Mouse (Mus musculus): ENCODE measurements around the gene Arid4a. TPM values are rescaled to one million over a fixed set of nuclear protein-coding genes. Genes with fewer than 3 reads are reported as not detected.

The Arid4a gene
- polyA plus RNA-seq, 1 experiment from 2014 or later, result 38.4 TPM

GRCm38 (mm10) chr12:70975406-70975805 is 40.4 kb upstream of the Arid4a start:
- Histone ChIP-seq H3K9ac (ENCODE audit: low read depth, low read length) (peak overlapping the region; percentile 95), H3K4me2 (replicated peaks; ENCODE audit: low read depth, low read length) (peak overlapping the region; percentile 63), H3K9me3 (ENCODE audit: control insufficient read depth, low read length) (no peaks in the 10 kb centered on the region), H3K4me3 (ENCODE audit: low read depth, low read length) (peak overlapping the region; percentile 96), H3K27me3 (ENCODE audit: control insufficient read depth, insufficient read depth, low read length) (no peaks in the 10 kb centered on the region), H3K4me1 (replicated peaks; ENCODE audit: control insufficient read depth, insufficient read depth, low read length) (no peaks in the 10 kb centered on the region), H3K36me3 (ENCODE audit: control insufficient read depth, insufficient read depth, low read length) (no peaks in the 10 kb centered on the region), H3K27ac (ENCODE audit: low read depth, low read length) (peak overlapping the region; percentile 95)
- 27% methylated on average over 10 of the region's 10 CpGs for WGBS
- ATAC-seq (ENCODE audit: low FRiP score) (no peak), DNase-seq (ENCODE audit: low spot score) (peak; percentile 51)

GRCm38 (mm10) chr12:70975891-70976290 is 39.9 kb upstream of the Arid4a start:
- no peak overlapping the region; the same call in 1 of the 2 replicates for H3K9ac ChIP-seq (ENCODE audit: low read depth, low read length)
- ATAC-seq (ENCODE audit: low FRiP score) (no peak), DNase-seq (ENCODE audit: low spot score) (no peak)
- no peaks in the 10 kb centered on the region for H3K4me1 ChIP-seq (replicated peaks; ENCODE audit: control insufficient read depth, insufficient read depth, low read length)
- H3K27ac ChIP-seq (ENCODE audit: low read depth, low read length), result no peak overlapping the region
- peak overlapping the region; percentile 96 for H3K4me3 ChIP-seq (ENCODE audit: low read depth, low read length)
- no peaks in the 10 kb centered on the region for H3K27me3 ChIP-seq (ENCODE audit: control insufficient read depth, insufficient read depth, low read length)
- no peaks in the 10 kb centered on the region for H3K9me3 ChIP-seq (ENCODE audit: control insufficient read depth, low read length)
- peak overlapping the region; percentile 63; the same call in 1 of the 2 replicates for H3K4me2 ChIP-seq (replicated peaks; ENCODE audit: low read depth, low read length)
- H3K36me3 ChIP-seq (ENCODE audit: control insufficient read depth, insufficient read depth, low read length), result no peaks in the 10 kb centered on the region
- WGBS, result 78% methylated on average over 3 of the region's 3 CpGs

- H3K27ac ChIP-seq (ENCODE audit: low read depth, low read length), result no peak overlapping the region
Measured at GRCm38 (mm10) chr12:70978345-70978744, 37.4 kb upstream of the Arid4a start.

GRCm38 (mm10) chr12:70984855-70985550 is 30.8 kb upstream of the Arid4a start:
- no peak for ATAC-seq (ENCODE audit: low FRiP score)
- DNase-seq (ENCODE audit: low spot score), result no peak
- no peak overlapping the region for H3K4me3 ChIP-seq (ENCODE audit: low read depth, low read length)
- H3K36me3 ChIP-seq (ENCODE audit: control insufficient read depth, insufficient read depth, low read length), result no peaks in the 10 kb centered on the region
- no peaks in the 10 kb centered on the region for H3K4me1 ChIP-seq (replicated peaks; ENCODE audit: control insufficient read depth, insufficient read depth, low read length)
- no peak overlapping the region for H3K27ac ChIP-seq (ENCODE audit: low read depth, low read length)
- WGBS, result 98% methylated on average over 7 of the region's 7 CpGs
- H3K27me3 ChIP-seq (ENCODE audit: control insufficient read depth, insufficient read depth, low read length), result no peaks in the 10 kb centered on the region
- H3K4me2 ChIP-seq (replicated peaks; ENCODE audit: low read depth, low read length), result no peak overlapping the region
- H3K9me3 ChIP-seq (ENCODE audit: control insufficient read depth, low read length), result no peaks in the 10 kb centered on the region
- no peak overlapping the region for H3K9ac ChIP-seq (ENCODE audit: low read depth, low read length)

More at GRCm38 (mm10) chr12:70978345-70978744, 37.4 kb upstream of the Arid4a start:
- Histone ChIP-seq H3K4me3 (ENCODE audit: low read depth, low read length) (no peak overlapping the region), H3K27me3 (ENCODE audit: control insufficient read depth, insufficient read depth, low read length) (no peaks in the 10 kb centered on the region), H3K4me1 (replicated peaks; ENCODE audit: control insufficient read depth, insufficient read depth, low read length) (no peaks in the 10 kb centered on the region), H3K9me3 (ENCODE audit: control insufficient read depth, low read length) (no peaks in the 10 kb centered on the region), H3K9ac (ENCODE audit: low read depth, low read length) (no peak overlapping the region), H3K4me2 (replicated peaks; ENCODE audit: low read depth, low read length) (no peak overlapping the region), H3K36me3 (ENCODE audit: control insufficient read depth, insufficient read depth, low read length) (no peaks in the 10 kb centered on the region)
- no peak for DNase-seq (ENCODE audit: low spot score)
- no peak for ATAC-seq (ENCODE audit: low FRiP score)
- 92% methylated on average over 7 of the region's 7 CpGs for WGBS

- Histone ChIP-seq H3K4me2 (replicated peaks; ENCODE audit: low read depth, low read length) (no peak overlapping the region), H3K27me3 (ENCODE audit: control insufficient read depth, insufficient read depth, low read length) (no peaks in the 10 kb centered on the region), H3K4me3 (ENCODE audit: low read depth, low read length) (no peak overlapping the region), H3K36me3 (ENCODE audit: control insufficient read depth, insufficient read depth, low read length) (0 out of 2 replicates have a peak, but pooled peaks cover 5% of the 10 kb centered on the region), H3K4me1 (replicated peaks; ENCODE audit: control insufficient read depth, insufficient read depth, low read length) (no peaks in the 10 kb centered on the region), H3K9ac (ENCODE audit: low read depth, low read length) (no peak overlapping the region), H3K27ac (ENCODE audit: low read depth, low read length) (no peak overlapping the region), H3K9me3 (ENCODE audit: control insufficient read depth, low read length) (no peaks in the 10 kb centered on the region)
- ATAC-seq (ENCODE audit: low FRiP score) (no peak), DNase-seq (ENCODE audit: low spot score) (no peak)
- 89% methylated on average over 5 of the region's 5 CpGs for WGBS
Measured at GRCm38 (mm10) chr12:70997225-70997624, 18.6 kb upstream of the Arid4a start.

GRCm38 (mm10) chr12:70999423-70999903 is 16.3 kb upstream of the Arid4a start:
- 0 out of 2 replicates have a peak, but pooled peaks cover 4% of the 10 kb centered on the region for H3K36me3 ChIP-seq (ENCODE audit: control insufficient read depth, insufficient read depth, low read length)
- ATAC-seq (ENCODE audit: low FRiP score), result no peak

GRCm38 (mm10) chr12:71000344-71000743 is 15.4 kb upstream of the Arid4a start:
- H3K36me3 ChIP-seq (ENCODE audit: control insufficient read depth, insufficient read depth, low read length), result peaks cover 6% of the 10 kb centered on the region; the same call in 1 of the 2 replicates
- ATAC-seq (ENCODE audit: low FRiP score) (no peak), DNase-seq (ENCODE audit: low spot score) (no peak)
- no peak overlapping the region for H3K27ac ChIP-seq (ENCODE audit: low read depth, low read length)
- H3K4me1 ChIP-seq (replicated peaks; ENCODE audit: control insufficient read depth, insufficient read depth, low read length), result no peaks in the 10 kb centered on the region
- H3K4me2 ChIP-seq (replicated peaks; ENCODE audit: low read depth, low read length), result no peak overlapping the region
- no peak overlapping the region for H3K4me3 ChIP-seq (ENCODE audit: low read depth, low read length)
- H3K9me3 ChIP-seq (ENCODE audit: control insufficient read depth, low read length), result no peaks in the 10 kb centered on the region
- WGBS, result 88% methylated on average over 1 of the region's 1 CpGs
- no peaks in the 10 kb centered on the region for H3K27me3 ChIP-seq (ENCODE audit: control insufficient read depth, insufficient read depth, low read length)
- no peak overlapping the region for H3K9ac ChIP-seq (ENCODE audit: low read depth, low read length)

More at GRCm38 (mm10) chr12:70999423-70999903, 16.3 kb upstream of the Arid4a start:
- Histone ChIP-seq H3K27ac (ENCODE audit: low read depth, low read length) (no peak overlapping the region), H3K9me3 (ENCODE audit: control insufficient read depth, low read length) (no peaks in the 10 kb centered on the region), H3K4me3 (ENCODE audit: low read depth, low read length) (no peak overlapping the region), H3K4me1 (replicated peaks; ENCODE audit: control insufficient read depth, insufficient read depth, low read length) (no peaks in the 10 kb centered on the region), H3K4me2 (replicated peaks; ENCODE audit: low read depth, low read length) (no peak overlapping the region), H3K27me3 (ENCODE audit: control insufficient read depth, insufficient read depth, low read length) (no peaks in the 10 kb centered on the region), H3K9ac (ENCODE audit: low read depth, low read length) (no peak overlapping the region)
- DNase-seq (ENCODE audit: low spot score), result no peak
- 74% methylated on average over 5 of the region's 5 CpGs for WGBS

- Histone ChIP-seq H3K36me3 (ENCODE audit: control insufficient read depth, insufficient read depth, low read length) (peaks cover 5% of the 10 kb centered on the region; the same call in 1 of the 2 replicates), H3K9me3 (ENCODE audit: control insufficient read depth, low read length) (no peaks in the 10 kb centered on the region), H3K27ac (ENCODE audit: low read depth, low read length) (no peak overlapping the region), H3K4me1 (replicated peaks; ENCODE audit: control insufficient read depth, insufficient read depth, low read length) (no peaks in the 10 kb centered on the region), H3K27me3 (ENCODE audit: control insufficient read depth, insufficient read depth, low read length) (no peaks in the 10 kb centered on the region), H3K4me3 (ENCODE audit: low read depth, low read length) (no peak overlapping the region), H3K9ac (ENCODE audit: low read depth, low read length) (no peak overlapping the region), H3K4me2 (replicated peaks; ENCODE audit: low read depth, low read length) (no peak overlapping the region)
- ATAC-seq (ENCODE audit: low FRiP score) (no peak), DNase-seq (ENCODE audit: low spot score) (no peak)
- WGBS, result 72% methylated on average over 6 of the region's 6 CpGs
Measured at GRCm38 (mm10) chr12:71001456-71001855, 14.3 kb upstream of the Arid4a start.
